Mouse (Mus musculus) C2C12 (cell line): ENCODE results near the gene Tns4. TPM values are rescaled to one million over a fixed set of nuclear protein-coding genes. Genes with fewer than 3 reads are reported as not detected.

Source experiments
- H3K27me3 ChIP-seq: one replicate; pipeline ENCODE4 v1.6.1; 2011; ENCODE audit not compliant: control insufficient read depth, insufficient read depth, insufficient read length
- H3K36me3 ChIP-seq: one replicate; pipeline ENCODE4 v1.6.1; 2011; ENCODE audit not compliant: control insufficient read depth, insufficient read depth
- H3K4me3 ChIP-seq: one replicate; pipeline ENCODE4 v1.5.1; 2011; ENCODE audit warnings: mild to moderate bottlenecking, control low read depth; ENCODE audit not compliant: poor library complexity, insufficient read depth, severe bottlenecking
- H3K79me2 ChIP-seq: one replicate; pipeline ENCODE4 v1.6.1; 2011; ENCODE audit not compliant: control insufficient read depth, insufficient read depth
- H3K79me3 ChIP-seq: one replicate; pipeline ENCODE4 v1.6.1; 2011; ENCODE audit warnings: low read depth, control low read depth
- H3ac ChIP-seq: one replicate; pipeline ENCODE3; 2011; ENCODE audit warnings: low read depth; ENCODE audit not compliant: control insufficient read depth, insufficient read length
- CEBPB ChIP-seq: IDR thresholded peaks from one replicate; pipeline ENCODE4 v1.6.1; 2011; ENCODE audit warnings: low read depth, mild to moderate bottlenecking, control low read depth, moderate library complexity
- CTCF ChIP-seq: IDR thresholded peaks from one replicate; pipeline ENCODE4 v1.5.1; 2011; ENCODE audit not compliant: control insufficient read depth, insufficient read depth, insufficient read length
- FOSL1 ChIP-seq: IDR thresholded peaks from one replicate; pipeline ENCODE4 v1.8.0; 2011; ENCODE audit warnings: mild to moderate bottlenecking, low read length; ENCODE audit not compliant: poor library complexity, insufficient read depth, severe bottlenecking
- MAX ChIP-seq: IDR thresholded peaks from one replicate; pipeline ENCODE4 v1.6.1; 2011; ENCODE audit warnings: mild to moderate bottlenecking, control low read depth
- MYOD1 ChIP-seq: IDR thresholded peaks from one replicate; pipeline ENCODE4 v1.6.1; 2011; ENCODE audit warnings: low read depth; ENCODE audit not compliant: control insufficient read depth, insufficient read length
- MYOG ChIP-seq: IDR thresholded peaks from one replicate; pipeline ENCODE4 v1.6.1; 2011; ENCODE audit not compliant: control insufficient read depth, insufficient read length; ENCODE audit errors: extremely low read depth
- USF1 ChIP-seq: IDR thresholded peaks from one replicate; pipeline ENCODE4 v1.6.1; 2011; ENCODE audit warnings: low read depth, mild to moderate bottlenecking, control low read depth, moderate library complexity
- polyA plus RNA-seq: library from polyadenylated mRNA; unstranded; fragments of >200 nt; fragmentation: generic; extraction: Trizol; gene quantifications from one replicate; pipeline ENCODE4 v1.2.1, GENCODE M21; 2012; ENCODE audit warnings: missing spikeins

Gene Tns4
- polyA plus RNA-seq, 1 experiment: 0.18 TPM

DNA sequence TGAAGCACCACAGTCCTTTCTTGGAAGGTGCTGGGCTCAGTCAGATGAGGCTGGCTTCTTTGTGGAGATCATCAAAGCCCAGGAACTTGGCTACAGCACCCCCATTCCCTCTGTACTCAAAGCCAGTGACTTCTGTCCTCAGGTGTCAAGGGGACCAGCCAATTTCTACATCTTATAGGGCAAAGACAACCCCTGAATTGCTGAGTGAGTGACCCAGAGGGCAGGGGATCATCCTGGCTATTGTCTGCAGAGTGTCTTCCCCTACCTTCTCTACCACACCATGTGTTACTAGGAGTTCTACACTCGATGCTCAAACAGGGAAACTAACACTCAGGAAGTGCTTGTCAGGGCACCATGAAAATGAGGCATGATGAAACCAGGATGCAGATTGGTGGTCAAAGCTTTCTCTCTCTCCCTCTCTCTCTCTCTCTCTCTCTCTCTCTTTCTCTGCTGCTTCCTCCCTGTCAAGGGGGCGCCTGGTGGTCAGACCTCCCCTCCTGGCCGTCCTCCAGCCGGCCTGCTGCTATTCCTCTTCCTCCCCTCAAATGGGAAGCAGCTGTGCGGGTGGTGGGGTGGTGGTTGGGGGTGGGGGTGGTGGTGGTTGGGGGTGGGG is 44.3 kb upstream of the Tns4 start:
- Histone ChIP-seq H3K27me3 (no peaks in the 10 kb centered on the region), H3ac (no peak overlapping the region), H3K79me3 (no peaks in the 10 kb centered on the region), H3K36me3 (no peaks in the 10 kb centered on the region), H3K4me3 (no peak overlapping the region), H3K79me2 (no peaks in the 10 kb centered on the region)
- no peak for TF ChIP-seq FOSL1
- TF ChIP-seq MYOG: no peak
- no peak for TF ChIP-seq MYOD1
- TF ChIP-seq MAX: no peak
- TF ChIP-seq USF1: no peak
- TF ChIP-seq CEBPB: no peak
- no peak for TF ChIP-seq CTCF

- H3K36me3 ChIP-seq: no peaks in the 10 kb centered on the region
- no peak overlapping the region for H3K4me3 ChIP-seq
- no peaks in the 10 kb centered on the region for H3K27me3 ChIP-seq
- TF ChIP-seq FOSL1 (no peak), MAX (no peak), USF1 (no peak), CTCF (no peak)
- H3K79me2 ChIP-seq: no peaks in the 10 kb centered on the region
- no peak overlapping the region for H3ac ChIP-seq
- no peaks in the 10 kb centered on the region for H3K79me3 ChIP-seq
These were observed 43.1 kb upstream of the Tns4 start for GRCm38 (mm10) chr11:99132091-99132730.

- no peaks in the 10 kb centered on the region for H3K36me3 ChIP-seq
- H3K4me3 ChIP-seq: no peak overlapping the region
- no peak overlapping the region for H3ac ChIP-seq
- no peaks in the 10 kb centered on the region for H3K27me3 ChIP-seq
- no peaks in the 10 kb centered on the region for H3K79me2 ChIP-seq
- no peaks in the 10 kb centered on the region for H3K79me3 ChIP-seq
- TF ChIP-seq CEBPB: no peak
- no peak for TF ChIP-seq MYOD1
- TF ChIP-seq MYOG: no peak
- no peak for TF ChIP-seq CTCF
- no peak for TF ChIP-seq FOSL1
- TF ChIP-seq MAX: no peak
- no peak for TF ChIP-seq USF1
These were observed 42.3 kb upstream of the Tns4 start for GRCm38 (mm10) chr11:99131463-99131840.

- TF ChIP-seq MYOD1: no peak
- no peak for TF ChIP-seq CEBPB
- TF ChIP-seq USF1: no peak
- TF ChIP-seq MYOG: no peak
- no peak for TF ChIP-seq CTCF
- TF ChIP-seq MAX: no peak
- TF ChIP-seq FOSL1: no peak
- Histone ChIP-seq H3K79me2 (no peaks in the 10 kb centered on the region), H3K36me3 (no peaks in the 10 kb centered on the region), H3K27me3 (no peaks in the 10 kb centered on the region), H3ac (no peak overlapping the region), H3K4me3 (no peak overlapping the region), H3K79me3 (no peaks in the 10 kb centered on the region)
These were observed 41.8 kb upstream of the Tns4 start for GRCm38 (mm10) chr11:99130736-99131462.

- H3K79me3 ChIP-seq: no peaks in the 10 kb centered on the region
- no peaks in the 10 kb centered on the region for H3K79me2 ChIP-seq
- no peaks in the 10 kb centered on the region for H3K36me3 ChIP-seq
- TF ChIP-seq CEBPB: no peak
- TF ChIP-seq FOSL1: no peak
- TF ChIP-seq USF1: no peak
- TF ChIP-seq CTCF: no peak
- TF ChIP-seq MAX: no peak
- no peak for TF ChIP-seq MYOG
- H3ac ChIP-seq: no peak overlapping the region
- H3K27me3 ChIP-seq: no peaks in the 10 kb centered on the region
- no peak overlapping the region for H3K4me3 ChIP-seq
These were observed 40.2 kb upstream of the Tns4 start for GRCm38 (mm10) chr11:99129287-99129686.
